Mouse (Mus musculus): ENCODE data around the gene Vapa. TPM values are rescaled to one million over a fixed set of nuclear protein-coding genes. Genes with fewer than 3 reads are reported as not detected.
A peak's percentile ranks its signal among the peaks of the same experiment; 100 is the strongest.

The Vapa gene
- 91.2 and 98.1 TPM in 2 replicates for total RNA-seq (2017)

DNA sequence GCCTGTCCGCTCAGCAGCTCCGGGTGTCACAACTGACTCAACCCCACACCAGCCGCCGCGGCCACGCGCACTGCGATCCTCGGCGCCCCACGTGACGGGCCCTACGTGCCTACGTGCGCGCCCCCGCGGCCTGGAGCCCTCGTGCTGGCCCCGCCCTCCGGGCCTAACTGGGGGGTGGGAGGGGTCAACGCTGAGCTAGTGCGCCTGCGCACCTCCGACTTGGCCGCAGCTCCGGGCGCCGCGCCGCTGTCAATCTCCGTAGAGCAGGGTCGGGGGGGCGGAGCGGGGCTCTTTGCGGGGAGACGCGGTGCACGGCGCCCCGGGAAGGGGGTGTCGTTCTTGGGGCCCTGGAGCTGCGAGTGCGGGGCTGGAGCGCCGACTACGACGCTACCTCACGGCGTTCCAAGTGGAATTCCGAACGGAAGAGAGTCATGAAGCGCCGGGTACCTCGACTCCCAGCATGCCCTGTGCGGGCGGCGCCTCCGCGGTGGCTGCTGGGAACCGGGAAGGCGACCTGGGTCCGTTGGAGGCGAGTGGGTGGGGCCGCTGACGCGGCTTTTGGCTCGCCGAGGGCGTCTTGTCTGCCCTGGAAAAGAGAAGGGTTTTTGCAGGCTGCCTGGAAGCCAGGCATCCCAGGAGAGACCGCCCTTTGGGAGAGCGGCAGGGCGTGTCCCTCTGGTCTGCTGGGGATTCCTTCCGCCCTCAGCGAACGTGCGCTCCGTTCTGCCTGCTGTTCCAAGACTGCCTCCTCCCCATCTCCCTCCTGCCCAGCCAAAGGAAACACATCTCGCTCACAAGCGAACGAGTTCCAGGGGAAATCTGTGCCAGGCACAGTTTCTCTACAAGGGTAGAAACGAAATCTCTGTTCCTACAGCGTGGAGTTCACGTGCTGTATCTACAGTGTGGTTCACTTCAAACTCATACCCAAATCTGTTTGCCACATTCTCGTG lies at the start of gene Vapa:
TSS of gene Vapa (minus strand) at position 93 of the 950 bp plus-strand sequence.
- peak; percentile 87 for ATAC-seq (ENCODE audit: extremely low read depth, insufficient number of reproducible peaks, low FRiP score, poor library complexity, severe bottlenecking)

DNA sequence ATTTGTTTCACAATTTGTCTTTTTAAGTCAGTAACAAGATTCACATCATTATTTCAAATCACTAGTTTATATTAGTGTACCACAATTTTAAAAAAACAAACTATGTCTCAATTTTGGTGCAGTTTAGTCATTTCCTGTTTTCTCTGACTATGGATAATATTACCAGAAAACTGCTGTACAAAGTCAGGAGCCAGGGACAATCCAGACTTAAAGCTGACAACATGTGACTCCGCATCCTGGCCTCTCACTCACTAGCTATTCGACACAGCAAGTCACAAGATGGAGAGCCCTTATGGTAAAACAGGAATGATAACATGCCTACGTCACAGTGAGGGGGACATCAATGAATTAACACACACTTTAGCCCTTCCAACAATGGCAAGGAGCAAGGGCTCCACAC lies 49.3 kb upstream of the Vapa start:
- ATAC-seq (ENCODE audit: extremely low read depth, insufficient number of reproducible peaks, low FRiP score, poor library complexity, severe bottlenecking) = no peak

DNA sequence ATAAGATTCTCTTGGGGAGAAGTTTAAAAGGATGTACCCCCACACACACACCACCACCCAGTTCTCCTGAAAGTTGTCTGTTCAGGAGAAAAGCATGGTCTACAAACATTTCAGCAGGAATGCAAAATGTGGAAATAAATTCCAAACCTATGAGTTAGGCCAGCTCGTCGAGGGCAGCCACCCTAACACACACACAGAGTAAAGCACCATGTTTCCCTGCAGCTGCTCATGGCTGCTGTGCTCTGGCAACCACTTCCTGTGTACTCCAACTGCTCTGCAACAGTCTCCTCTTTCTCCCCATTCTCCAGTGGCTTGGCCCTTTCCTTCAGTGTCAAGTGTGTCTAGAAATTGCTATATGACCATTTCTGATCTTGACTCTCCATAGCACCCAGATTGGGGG lies 45.1 kb upstream of the Vapa start:
- ATAC-seq (ENCODE audit: extremely low read depth, insufficient number of reproducible peaks, low FRiP score, poor library complexity, severe bottlenecking) = no peak

DNA sequence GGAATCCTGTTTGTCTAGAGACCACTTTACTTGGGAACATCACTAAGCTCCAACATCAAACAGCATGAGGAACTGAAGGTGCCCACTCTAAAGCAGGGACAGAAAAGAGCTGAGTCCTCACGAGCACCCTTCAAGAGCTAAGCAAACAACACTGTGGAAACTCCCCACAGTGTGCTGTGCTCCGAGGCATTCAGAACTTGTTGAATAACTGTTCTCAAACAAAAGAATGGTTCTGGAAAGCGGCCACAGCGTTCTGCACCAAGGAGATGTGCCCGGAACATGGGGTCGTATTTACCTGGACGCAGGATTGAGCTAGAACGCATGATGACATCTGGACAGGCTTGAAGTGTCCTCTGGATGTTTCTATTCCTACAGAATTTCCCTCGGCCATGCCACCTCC lies 44.6 kb upstream of the Vapa start:
- no peak for ATAC-seq (ENCODE audit: extremely low read depth, insufficient number of reproducible peaks, low FRiP score, poor library complexity, severe bottlenecking)

DNA sequence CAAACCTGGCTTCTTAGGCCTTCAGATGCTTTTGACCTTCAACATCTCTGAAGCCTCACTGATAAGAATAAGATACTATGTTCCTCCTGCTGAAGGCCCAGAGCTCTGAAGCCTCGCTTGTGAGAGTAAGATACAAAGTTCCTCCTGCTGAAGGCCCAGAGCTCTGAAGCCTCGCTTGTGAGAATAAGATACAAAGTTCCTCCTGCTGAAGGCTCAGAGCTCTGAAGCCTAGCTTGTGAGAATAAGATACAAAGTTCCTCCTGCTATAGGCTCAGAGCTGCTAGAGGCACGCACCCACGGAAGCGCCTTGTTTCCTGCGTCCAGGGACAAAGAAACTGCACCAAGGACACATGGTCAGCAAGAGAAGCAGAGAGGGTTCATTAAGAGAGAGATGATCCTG lies 43.4 kb upstream of the Vapa start:
- ATAC-seq (ENCODE audit: extremely low read depth, insufficient number of reproducible peaks, low FRiP score, poor library complexity, severe bottlenecking) = no peak

DNA sequence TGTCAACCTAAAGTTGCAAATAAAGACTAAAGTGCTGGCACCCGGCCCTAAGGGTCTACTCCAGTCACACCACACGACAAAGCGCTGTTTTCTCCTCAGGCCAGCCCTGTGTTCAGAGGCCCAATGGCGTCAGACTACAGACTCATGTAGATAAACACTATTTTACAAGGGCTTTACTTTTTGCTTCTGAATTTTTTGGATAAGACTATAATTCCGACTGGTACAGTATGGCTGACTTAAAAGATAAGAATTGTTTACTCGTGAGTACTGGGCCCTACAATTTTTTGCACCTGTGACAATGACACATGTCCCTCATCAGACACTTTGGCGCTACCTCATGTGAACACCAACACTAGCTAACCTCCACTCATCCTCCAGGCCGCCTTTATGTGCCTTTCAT lies 42.7 kb upstream of the Vapa start:
- no peak for ATAC-seq (ENCODE audit: extremely low read depth, insufficient number of reproducible peaks, low FRiP score, poor library complexity, severe bottlenecking)

DNA sequence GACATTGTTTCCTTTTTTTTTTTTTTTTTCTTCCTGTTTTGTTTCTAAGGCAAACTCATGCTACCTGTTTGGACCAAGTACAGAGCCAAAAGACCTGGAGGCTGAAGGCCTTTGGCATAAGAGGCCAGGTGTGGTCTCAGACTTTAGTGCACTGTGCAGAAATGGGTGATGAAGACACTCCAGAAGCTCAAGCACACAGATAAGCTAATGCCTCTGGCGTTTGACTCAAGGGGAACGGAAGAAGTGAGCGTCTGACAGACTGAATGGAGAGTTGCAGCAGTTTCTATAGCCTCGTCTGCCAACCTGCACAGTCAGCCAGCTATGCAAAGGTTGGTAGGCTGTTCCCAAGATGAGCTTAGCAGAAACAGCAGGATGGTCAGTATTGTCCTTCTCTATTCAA lies 42.3 kb upstream of the Vapa start:
- no peak for ATAC-seq (ENCODE audit: extremely low read depth, insufficient number of reproducible peaks, low FRiP score, poor library complexity, severe bottlenecking)

DNA sequence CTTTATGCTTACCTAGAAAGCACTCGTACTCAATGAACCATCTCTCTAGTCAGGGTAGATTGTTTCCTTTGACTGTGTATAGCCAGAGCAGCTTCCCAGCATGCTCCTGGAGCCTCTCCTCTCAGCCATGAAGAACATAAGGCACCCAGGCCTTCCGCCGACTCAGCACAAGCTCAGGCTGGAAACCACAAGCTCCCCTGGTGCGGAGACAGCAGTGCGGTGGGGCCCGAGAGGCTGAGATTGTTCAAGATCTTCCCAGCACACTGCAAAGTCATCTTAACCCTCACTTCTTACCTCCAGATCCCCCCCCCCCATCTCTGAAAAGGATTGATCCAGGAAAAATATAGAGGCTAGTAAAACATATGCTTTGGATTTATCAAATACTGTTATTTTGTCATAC lies 37.2 kb upstream of the Vapa start:
- ATAC-seq (ENCODE audit: extremely low read depth, insufficient number of reproducible peaks, low FRiP score, poor library complexity, severe bottlenecking) = no peak

DNA sequence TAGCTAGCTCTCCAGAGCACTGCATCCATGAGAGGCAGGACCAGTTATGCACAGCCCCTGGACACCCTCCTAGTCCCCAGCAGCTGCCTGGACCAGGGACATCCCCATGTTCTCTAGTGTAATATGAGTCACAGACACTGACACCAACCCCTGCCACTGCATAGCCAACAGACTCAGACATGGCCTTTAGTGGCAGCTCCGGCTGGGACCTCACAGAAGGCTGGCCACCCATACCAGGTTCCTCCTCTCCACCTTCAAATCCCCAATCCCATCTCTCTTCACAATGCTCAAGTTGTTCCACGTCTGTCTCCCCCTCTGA lies 35.8 kb upstream of the Vapa start:
- ATAC-seq (ENCODE audit: extremely low read depth, insufficient number of reproducible peaks, low FRiP score, poor library complexity, severe bottlenecking) = no peak

DNA sequence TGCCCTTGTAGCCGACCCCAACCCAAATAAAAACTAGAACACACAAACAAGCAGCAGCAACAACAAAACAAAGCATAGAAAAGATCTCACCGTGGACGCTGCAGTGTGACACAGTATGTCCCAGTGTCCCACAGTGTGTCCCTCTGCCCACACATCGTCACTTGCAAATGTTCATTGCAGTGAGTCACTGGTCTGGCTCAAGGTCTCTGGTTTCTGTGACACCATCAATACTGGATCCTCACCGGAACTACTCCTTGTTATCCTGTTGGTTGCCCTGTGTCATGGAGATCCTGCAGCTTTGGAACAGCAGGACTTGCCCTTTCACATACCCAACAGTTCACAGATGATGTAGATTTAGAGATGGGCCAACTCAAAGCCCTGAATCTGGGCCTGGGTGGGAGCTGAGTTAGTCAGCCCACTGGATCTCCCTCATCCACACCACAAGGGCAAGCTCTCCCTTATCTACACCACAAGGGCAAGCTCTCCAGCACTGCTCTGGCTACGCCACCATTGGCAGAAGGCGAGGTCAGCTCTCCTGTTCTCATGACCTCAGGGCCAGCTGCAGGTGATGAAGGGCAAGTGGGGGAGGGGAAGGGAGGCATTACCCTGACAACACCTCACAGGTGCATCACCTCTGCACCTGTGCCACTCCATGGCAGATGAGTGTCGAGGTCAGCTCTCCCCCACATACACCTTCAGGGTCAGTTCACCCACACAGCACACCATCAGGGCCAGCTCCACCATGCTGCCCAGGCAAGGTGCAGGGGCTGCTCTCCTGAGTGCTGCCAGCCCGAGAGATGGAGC lies 35.2 kb upstream of the Vapa start:
- no peak for ATAC-seq (ENCODE audit: extremely low read depth, insufficient number of reproducible peaks, low FRiP score, poor library complexity, severe bottlenecking)

DNA sequence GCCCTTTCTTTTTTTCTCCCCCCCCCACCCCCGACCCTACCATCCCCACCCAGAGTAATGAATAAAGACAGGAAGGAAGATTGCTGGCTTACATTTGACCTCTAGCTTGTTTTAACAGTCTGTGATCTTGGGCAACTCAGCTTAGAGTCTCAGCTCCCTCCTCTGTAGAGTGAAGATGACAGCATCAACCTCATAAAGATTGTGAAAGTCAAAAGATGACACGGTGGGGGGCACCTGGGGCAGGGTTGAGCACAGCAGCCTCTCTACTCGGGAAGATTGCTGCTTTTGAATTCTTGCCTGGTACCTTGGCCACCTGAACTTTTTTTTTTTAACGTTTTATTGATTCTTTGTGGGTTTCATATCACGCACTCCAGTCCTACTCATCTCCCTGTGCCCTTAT lies 34.6 kb upstream of the Vapa start:
- no peak for ATAC-seq (ENCODE audit: extremely low read depth, insufficient number of reproducible peaks, low FRiP score, poor library complexity, severe bottlenecking)

DNA sequence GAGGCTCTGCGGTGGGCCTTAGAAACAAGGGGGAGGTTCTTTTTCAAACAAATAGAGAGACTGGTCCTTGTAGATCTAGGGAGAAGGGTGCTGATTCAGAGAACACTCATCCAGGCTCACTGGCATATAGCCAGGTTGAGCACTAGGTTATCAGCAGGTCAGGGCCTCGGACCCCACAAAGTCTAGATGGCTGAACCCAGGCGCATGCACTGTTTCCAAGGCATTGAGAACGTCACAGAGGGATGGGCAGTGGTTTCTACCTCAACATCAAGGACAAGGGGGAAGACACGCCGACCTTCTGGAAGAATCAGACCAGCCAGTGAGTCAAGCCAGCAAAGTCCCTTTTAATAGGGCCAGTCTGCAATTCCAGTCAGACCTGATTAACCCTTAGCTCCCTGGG lies 33.9 kb upstream of the Vapa start:
- no peak for ATAC-seq (ENCODE audit: extremely low read depth, insufficient number of reproducible peaks, low FRiP score, poor library complexity, severe bottlenecking)

DNA sequence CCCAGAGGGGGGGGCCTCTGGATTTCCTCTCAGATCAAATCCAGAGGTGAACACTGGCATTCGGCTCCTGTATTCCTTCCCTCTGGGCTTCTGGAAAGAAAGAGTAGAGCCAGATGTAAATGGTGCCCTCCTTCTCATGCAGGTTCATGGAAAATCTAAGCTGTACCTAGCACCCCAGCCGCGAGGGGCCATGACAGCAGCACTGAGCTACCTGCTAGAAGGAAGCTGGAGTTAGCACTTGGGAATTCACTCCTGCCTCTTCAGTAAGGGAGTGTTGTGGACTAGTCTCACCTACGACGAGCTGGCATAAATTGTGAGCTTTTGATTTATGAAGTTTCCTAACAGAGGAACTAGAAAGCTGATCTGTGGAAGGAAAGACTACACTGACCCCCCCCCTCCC lies 30.2 kb upstream of the Vapa start:
- ATAC-seq (ENCODE audit: extremely low read depth, insufficient number of reproducible peaks, low FRiP score, poor library complexity, severe bottlenecking) = no peak

DNA sequence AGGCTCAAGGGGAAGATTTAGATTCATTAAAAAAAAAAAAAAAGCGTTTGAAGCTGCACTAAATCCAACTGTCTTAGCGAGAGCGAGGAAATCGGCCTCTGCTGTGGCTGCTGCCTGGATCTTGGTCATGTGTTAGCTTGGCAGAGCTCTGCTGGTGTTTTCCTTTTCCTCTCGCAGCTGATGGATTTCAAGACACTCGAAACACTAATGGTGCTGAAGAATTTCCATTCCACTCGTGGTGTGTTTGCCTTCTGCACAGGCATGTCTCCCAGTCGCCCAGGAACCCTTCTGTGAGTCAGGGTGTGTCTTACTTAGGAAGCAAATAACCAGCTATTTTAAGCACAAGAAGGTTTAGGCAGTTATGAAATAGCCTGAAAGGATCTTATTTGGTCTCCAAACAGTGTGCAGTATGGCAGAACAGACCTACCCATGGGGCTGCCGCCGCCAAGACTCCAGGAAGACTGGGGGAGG lies 29.7 kb upstream of the Vapa start:
- ATAC-seq (ENCODE audit: extremely low read depth, insufficient number of reproducible peaks, low FRiP score, poor library complexity, severe bottlenecking) = no peak

DNA sequence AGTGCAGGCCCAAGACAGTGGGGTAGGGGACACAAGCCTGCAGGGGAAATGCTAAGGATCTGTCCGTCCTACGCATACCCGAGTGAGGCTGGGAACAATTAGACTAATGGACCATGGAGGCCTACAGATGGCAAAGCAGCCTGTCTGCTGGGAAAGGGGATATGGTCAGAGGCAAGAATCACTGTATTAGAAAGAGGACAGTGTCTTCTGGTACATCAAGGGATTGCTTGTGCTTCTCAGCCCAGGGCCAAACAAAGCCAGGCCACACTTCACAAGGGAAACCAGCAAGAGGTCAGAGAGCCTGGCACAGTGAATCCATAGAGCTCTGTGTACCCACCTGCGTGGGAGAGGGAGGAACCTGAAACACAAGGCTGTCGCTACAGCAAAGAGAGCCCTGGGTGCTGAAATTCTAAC lies 29.2 kb upstream of the Vapa start:
- ATAC-seq (ENCODE audit: extremely low read depth, insufficient number of reproducible peaks, low FRiP score, poor library complexity, severe bottlenecking) = no peak

DNA sequence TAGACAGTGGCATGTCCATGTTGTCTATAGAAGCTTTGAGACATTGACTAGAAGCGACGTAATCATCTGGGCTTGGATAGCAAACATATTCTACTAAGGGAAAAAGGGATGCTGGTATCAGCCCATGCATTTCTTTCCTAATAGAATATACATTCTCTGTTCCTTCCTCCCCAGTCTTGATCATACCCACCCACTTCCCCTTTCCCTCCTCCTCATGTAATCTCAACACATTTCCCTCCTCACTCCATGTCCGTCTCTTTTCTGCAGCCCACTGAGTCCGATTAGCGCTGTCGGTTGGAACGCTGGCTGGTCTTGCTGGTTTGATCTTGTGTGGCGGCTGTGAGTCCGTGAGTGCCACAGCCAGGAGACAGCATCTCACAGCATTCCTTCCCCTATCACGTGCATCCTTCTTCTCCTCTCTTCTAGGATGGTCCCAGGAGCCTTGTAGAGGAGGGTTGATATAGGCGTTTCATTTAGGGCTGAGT lies 28.4 kb upstream of the Vapa start, which contains the start of gene Txndc2:
TSS of gene Txndc2 (minus strand) at position 435 of the 485 bp plus-strand sequence.
- no peak for ATAC-seq (ENCODE audit: extremely low read depth, insufficient number of reproducible peaks, low FRiP score, poor library complexity, severe bottlenecking)

DNA sequence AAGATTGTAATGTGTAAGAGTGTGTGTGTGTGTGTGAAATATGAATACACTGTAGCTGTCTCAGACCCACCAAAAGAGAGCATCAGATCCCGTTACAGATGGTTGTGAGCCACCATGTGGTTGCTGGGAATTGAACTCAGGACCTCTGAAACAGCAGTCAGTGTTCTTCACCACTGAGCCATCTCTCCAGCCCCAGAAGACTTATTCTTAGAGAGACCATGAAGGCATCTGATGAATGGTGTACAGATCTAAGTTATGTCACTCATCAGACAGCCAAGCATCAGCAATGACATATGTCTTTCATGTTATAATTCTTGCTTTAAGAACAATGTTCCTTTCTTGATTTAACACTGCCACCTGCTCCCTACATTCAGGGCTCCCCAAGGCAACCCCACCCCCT lies 25.8 kb upstream of the Vapa start:
- no peak for ATAC-seq (ENCODE audit: extremely low read depth, insufficient number of reproducible peaks, low FRiP score, poor library complexity, severe bottlenecking)

DNA sequence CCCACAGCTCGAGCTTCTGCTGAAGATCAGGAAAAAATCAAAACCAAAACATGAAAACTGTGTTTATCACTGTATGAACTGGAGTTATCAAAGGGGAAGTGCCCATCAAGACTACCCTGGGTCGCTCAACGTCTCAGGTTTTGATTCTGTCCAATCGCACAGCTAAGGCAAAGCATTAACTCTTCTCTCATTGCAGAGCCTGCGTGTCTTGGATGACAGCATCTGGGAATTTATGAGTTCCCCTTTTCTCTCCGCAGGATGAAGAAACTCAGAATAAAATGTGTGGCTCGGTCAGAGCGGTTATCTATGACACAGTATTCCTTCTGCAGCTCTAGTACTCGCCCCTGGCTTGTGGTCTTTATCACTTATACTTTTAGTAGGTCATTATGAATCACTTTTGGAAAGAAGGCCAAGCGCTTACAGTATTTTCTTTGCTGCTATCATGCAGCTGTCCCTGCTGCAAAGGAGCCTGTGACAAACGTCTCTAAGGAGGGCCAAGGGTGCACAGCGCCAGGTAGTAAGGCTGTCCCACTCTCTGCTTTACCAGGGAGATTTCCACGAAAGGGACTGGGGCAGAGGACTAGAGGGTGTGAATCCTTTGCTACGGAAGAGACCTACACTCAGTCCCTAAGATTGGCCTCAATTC lies 22.5 kb upstream of the Vapa start:
- ATAC-seq (ENCODE audit: extremely low read depth, insufficient number of reproducible peaks, low FRiP score, poor library complexity, severe bottlenecking) = no peak

DNA sequence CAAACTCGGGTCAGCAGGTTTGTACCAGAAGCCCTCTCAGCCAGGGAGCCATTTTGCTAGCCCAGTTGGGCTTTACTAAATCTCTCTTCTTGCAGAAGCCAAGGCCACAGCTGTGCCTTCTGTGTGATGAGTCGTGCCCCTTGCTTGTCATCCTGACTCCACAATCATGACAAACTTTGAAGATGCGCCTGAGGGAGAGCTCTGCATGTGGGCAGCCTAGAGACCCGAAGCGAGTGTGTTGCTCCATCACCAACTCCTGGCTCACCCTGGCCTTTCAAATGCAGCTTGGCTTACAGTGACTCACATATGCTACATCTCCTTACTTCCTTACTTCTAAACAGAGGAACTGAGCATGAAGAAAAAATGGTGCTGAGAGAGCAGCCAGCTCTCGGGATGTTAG lies 16.6 kb upstream of the Vapa start:
- no peak for ATAC-seq (ENCODE audit: extremely low read depth, insufficient number of reproducible peaks, low FRiP score, poor library complexity, severe bottlenecking)

Measured in neutrophil, adult 5-6 weeks (primary cell).